24 mouse cellular contexts compared by ENCODE assay signal in genomic region chr5:53784818-53785520, GRCm38 (mm10). TPM values are rescaled to one million over a fixed set of nuclear protein-coding genes. Genes with fewer than 3 reads are reported as not detected.
DNase-seq lines count a peak whose midpoint lies in the region; ATAC-seq and TF ChIP-seq lines count a peak whose summit lies in the region.
"Had no signal": no experiment of that assay in that cellular context is flagged by ENCODE, and none has a peak within 500 bp of the region (broad histone marks: within the 10 kb centered on the region; RNA-seq: fewer than 3 reads in every experiment).

No protein-coding gene starts in this region.

- 0 out of 2 replicates have a peak, but pooled peaks cover 3% of the 10 kb centered on the region for H3K27me3 ChIP-seq in heart, embryonic 12.5 days (replicated peaks)
- H3K27me3 ChIP-seq in CH12.LX (replicated peaks) = no peaks in the 10 kb centered on the region
- H3K27me3 ChIP-seq: embryonic facial prominence, embryonic 12.5 days; forebrain, embryonic 13.5 days; hindbrain, embryonic 15.5 days; intestine, embryonic 15.5 days; limb, embryonic 12.5 days; neural tube, embryonic 15.5 days had no signal

- WGBS in heart, embryonic 12.5 days = 54% methylated on average over 12 of the region's 12 CpGs

- intact Hi-C loops in heart, postnatal 10 days (cut with DNase I) = no loop called here

- H3K27ac ChIP-seq in heart, embryonic 12.5 days (ENCODE audit: poor library complexity, severe bottlenecking) = no peak overlapping the region
- H3K27ac ChIP-seq in CH12.LX (ENCODE audit: insufficient read depth, low read depth) = no peak overlapping the region
- H3K27ac ChIP-seq: embryonic facial prominence, embryonic 12.5 days; forebrain, embryonic 13.5 days; hindbrain, embryonic 15.5 days; intestine, embryonic 15.5 days; layer of hippocampus, adult 2 months; limb, embryonic 12.5 days; neural tube, embryonic 15.5 days had no signal

- H3K9me3 ChIP-seq in heart, embryonic 12.5 days (replicated peaks) = no peaks in the 10 kb centered on the region
- no peaks in the 10 kb centered on the region for H3K9me3 ChIP-seq in CH12.LX (replicated peaks; ENCODE audit: low read length)
- H3K9me3 ChIP-seq: embryonic facial prominence, embryonic 12.5 days; forebrain, embryonic 13.5 days; hindbrain, embryonic 15.5 days; intestine, embryonic 15.5 days; limb, embryonic 12.5 days; neural tube, embryonic 15.5 days had no signal

- H3K4me1 ChIP-seq in heart, embryonic 12.5 days (replicated peaks) = no peaks in the 10 kb centered on the region
- peaks cover 0 to 9% of the 10 kb centered on the region in 2 experiments; a peak in 2 of 4 replicates for H3K4me1 ChIP-seq in CH12.LX (ENCODE audit: control insufficient read depth in 1 of 2, insufficient read depth in 2 of 2)
- H3K4me1 ChIP-seq: embryonic facial prominence, embryonic 12.5 days; forebrain, embryonic 13.5 days; hindbrain, embryonic 15.5 days; intestine, embryonic 15.5 days; limb, embryonic 12.5 days; neural tube, embryonic 15.5 days had no signal

- no peak for TF ChIP-seq CTCF in CH12.LX (conservative IDR thresholded peaks at IDR 0.05 in 1 of 2, IDR thresholded peaks at IDR 0.05 in 1 of 2; ENCODE audit: low read depth in 2 of 2, low read length in 2 of 2)

- no peak for TF ChIP-seq EP300 in CH12.LX (IDR thresholded peaks at IDR 0.05; ENCODE audit: low read length)

- H3K9ac ChIP-seq in heart, embryonic 12.5 days = no peak overlapping the region
- peak overlapping the region; percentile 45; the same call in 1 of the 2 replicates for H3K9ac ChIP-seq in CH12.LX (ENCODE audit: insufficient read depth, low read depth)
- H3K9ac ChIP-seq: embryonic facial prominence, embryonic 12.5 days; forebrain, embryonic 13.5 days; hindbrain, embryonic 15.5 days; intestine, embryonic 15.5 days; limb, embryonic 12.5 days; neural tube, embryonic 15.5 days had no signal

- H3K4me3 ChIP-seq in heart, embryonic 12.5 days = no peak overlapping the region
- H3K4me3 ChIP-seq in CH12.LX (replicated peaks in 1 of 3; ENCODE audit: low read depth in 2 of 3, low read length in 2 of 3, poor library complexity in 1 of 3) = peak overlapping the region; percentile 5 to 36 (median 12)
- H3K4me3 ChIP-seq: embryonic facial prominence, embryonic 12.5 days; forebrain, embryonic 13.5 days; hindbrain, embryonic 15.5 days; intestine, embryonic 15.5 days; layer of hippocampus, adult 2 months; limb, embryonic 12.5 days; neural tube, embryonic 15.5 days had no signal

- ATAC-seq in heart, embryonic 12.5 days (ENCODE audit: insufficient number of reproducible peaks, low FRiP score) = no peak
- ATAC-seq: forebrain, embryonic 13.5 days; intestine, embryonic 15.5 days had no signal

- no peaks in the 10 kb centered on the region for H3K79me2 ChIP-seq in CH12.LX (replicated peaks; ENCODE audit: control insufficient read depth, extremely low read depth, insufficient read depth, poor library complexity, severe bottlenecking)

- in situ Hi-C loops in CH12.LX (cut with MboI; ENCODE audit: low pct_ligation_motif_present, low pct_unique_long_range_greater_than_20kb, low sequenced_read_pairs) = no loop called here

- no peak overlapping the region for H3K4me2 ChIP-seq in heart, embryonic 12.5 days
- peak overlapping the region; percentile 44 for H3K4me2 ChIP-seq in CH12.LX (ENCODE audit: insufficient read depth, low read depth, poor library complexity, severe bottlenecking)
- H3K4me2 ChIP-seq: embryonic facial prominence, embryonic 12.5 days; forebrain, embryonic 13.5 days; hindbrain, embryonic 15.5 days; intestine, embryonic 15.5 days; limb, embryonic 12.5 days; liver, embryonic 11.5 days; midbrain, embryonic 11.5 days; neural tube, embryonic 15.5 days had no signal

- TF ChIP-seq RAD21 in CH12.LX (IDR thresholded peaks at IDR 0.05; ENCODE audit: low read depth, low read length) = no peak

- no peak for TF ChIP-seq POLR2A in CH12.LX (IDR thresholded peaks at IDR 0.05; ENCODE audit: low read depth, low read length)

- dilution Hi-C loops in CH12.LX (cut with MboI; ENCODE audit: extremely low pct_ligation_motif_present, extremely low pct_unique_long_range_greater_than_20kb, low sequenced_read_pairs) = no loop called here

- peak; percentile 39 for DNase-seq in heart, adult 18-20 months
- DNase-seq in 3T3-L1 (ENCODE audit: low read depth, low spot score) = peak; percentile 48
- peak; percentile 37 for DNase-seq in CH12.LX (ENCODE audit: extremely low read depth)
- peak; percentile 4 to 28 for DNase-seq in heart, postnatal 10 days
- no peak for DNase-seq in right cerebral cortex, postnatal 14 days
- DNase-seq in embryo, embryonic 10 days (ENCODE audit: low spot score) = no peak
- DNase-seq: adrenal gland, postnatal 25 days; cerebellum, adult 11 months; cerebellum, postnatal 10 days; kidney, adult 9 months; kidney, postnatal 14 days; lung, adult 18-20 months; lung, postnatal 10 days; right cerebral cortex, adult 18-20 months had no signal

- H3K36me3 ChIP-seq in heart, embryonic 12.5 days = no peaks in the 10 kb centered on the region
- H3K36me3 ChIP-seq in CH12.LX (replicated peaks in 1 of 2; ENCODE audit: control insufficient read depth in 1 of 2, insufficient read depth in 1 of 2, low read length in 1 of 2) = no peaks in the 10 kb centered on the region
- H3K36me3 ChIP-seq: embryonic facial prominence, embryonic 12.5 days; hindbrain, embryonic 15.5 days; intestine, embryonic 15.5 days; limb, embryonic 12.5 days; neural tube, embryonic 15.5 days had no signal

TF ChIP-seq in CH12.LX, 34 proteins besides CTCF, POLR2A, EP300 and RAD21:
- TF ChIP-seq ZNF384 (IDR thresholded peaks at IDR 0.05; ENCODE audit: low read depth, low read length) = no peak
- peak; percentile 70 for TF ChIP-seq ELF1 (IDR thresholded peaks at IDR 0.05; ENCODE audit: low read depth, low read length)
- no peak for TF ChIP-seq JUN (IDR thresholded peaks at IDR 0.05; ENCODE audit: insufficient read depth, low read depth, low read length)
- 0 out of 2 replicates have a peak, but pooled peaks have one; percentile 10 for TF ChIP-seq BHLHE40 (IDR thresholded peaks at IDR 0.05; ENCODE audit: low read depth, low read length)
- no peak for TF ChIP-seq RCOR1 (conservative IDR thresholded peaks at IDR 0.05; ENCODE audit: low read depth, low read length)
TF ChIP-seq in CH12.LX: peak in this region for 2.

RNA-seq across cellular contexts. Expression of gene Tbc1d19, which starts 24.4 kb away (rescaled TPM):
- 10 to 100 TPM; 17.2 to 18.5 TPM for total RNA-seq in heart, adult 18-20 months (2021)
- polyA plus RNA-seq in heart, embryonic 12.5 days (2016; fragmentation: Nextera tagmentation; extraction: Ambion mirVana) = 30.5 and 36.9 TPM in 2 replicates
- total RNA-seq in CH12.LX (2012; rRNA removed) (7.6 and 8.9 TPM in 2 replicates), CH12.LX (2014; rRNA removed) (15.2 and 18.1 TPM in 2 replicates)
- polyA plus RNA-seq in CH12.LX (2012; ENCODE audit: insufficient read length, low read depth) = 11.9 and 14.8 TPM in 2 replicates
- 10 to 100 TPM; 22.4 to 22.6 TPM for total RNA-seq in heart, postnatal 10 days (2021)

Comparison
In these comparisons a context has a peak if more than half of its experiments do, and no peak if none do; other contexts are left out.
1. DNase-seq: peak in heart, adult 18-20 months (2 of 2), 3T3-L1 (single experiment), CH12.LX (single experiment) and heart, postnatal 10 days (2 of 2); none in right cerebral cortex, postnatal 14 days (single experiment) and embryo, embryonic 10 days (single experiment).